Mouse (Mus musculus): ENCODE data around the gene Olfr860.
"Not testable (repeated sequence)": the region's sequence is repeated elsewhere in the genome, so short reads cannot be mapped to it uniquely, and the experiment has no call there.

Gene Olfr860

DNA sequence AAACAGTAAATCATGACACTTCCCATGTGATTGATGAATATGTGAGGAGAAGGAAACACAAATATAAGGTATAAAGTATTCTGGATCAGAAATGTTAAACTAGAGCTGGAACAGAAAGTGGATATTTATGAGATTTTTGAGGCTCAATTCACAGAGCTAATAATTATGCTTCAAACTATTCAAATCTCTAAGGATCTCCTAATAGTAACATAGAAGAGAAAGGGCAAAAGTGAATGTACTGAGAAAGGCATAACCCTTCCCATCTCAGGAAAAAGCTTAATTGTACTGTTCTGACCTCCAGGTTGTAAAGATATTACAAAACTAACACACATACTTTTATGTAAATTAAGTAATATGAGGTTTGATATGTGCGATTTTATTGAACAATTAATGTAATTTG, at the start of gene Olfr860:
Olfr860 (minus strand) TSS at position 101 of the 400 bp plus-strand sequence.
- DNase-seq = no peak

DNA sequence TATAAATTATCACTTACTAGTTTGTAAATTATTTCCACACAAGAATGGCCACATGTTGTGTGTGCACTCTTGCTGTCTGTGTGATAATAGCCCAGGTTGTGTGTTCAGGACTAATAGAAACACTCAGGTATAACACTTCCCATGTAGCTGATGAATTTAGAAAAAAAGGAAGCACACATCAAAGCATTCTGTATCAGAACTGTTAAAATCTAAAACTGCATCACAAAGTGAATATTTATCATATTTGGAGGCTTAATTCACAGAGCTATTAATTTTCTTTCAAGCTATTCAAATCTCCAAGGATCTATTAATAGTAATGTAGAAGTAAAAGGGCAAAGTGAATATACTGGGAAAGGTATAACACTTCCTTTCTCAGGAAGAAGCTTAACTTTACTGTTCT, 38.4 kb upstream of the Olfr860 start, which contains the start of gene Olfr862:
Olfr862 (minus strand) TSS at position 101 of the 400 bp plus-strand sequence.
- DNase-seq = no peak

DNA sequence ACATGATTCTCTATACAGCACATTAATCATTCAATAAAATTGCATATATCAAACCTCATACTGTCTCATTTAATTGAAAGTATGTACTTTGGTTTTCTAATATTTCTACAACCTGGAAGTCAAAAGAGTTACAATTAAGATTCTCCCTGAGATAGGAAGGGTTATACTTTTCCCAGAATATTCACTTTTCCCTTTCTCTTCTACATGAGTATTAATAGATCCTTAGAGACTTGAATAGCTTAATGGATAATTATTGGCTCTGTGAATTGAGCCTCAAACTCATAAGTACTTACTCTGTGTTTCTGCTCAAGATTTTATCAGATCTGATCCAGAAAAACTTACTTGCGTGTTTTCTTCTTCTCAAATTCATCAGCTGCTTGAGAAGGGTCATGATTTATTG, 44.9 kb downstream of the Olfr860 start, which contains the start of gene Olfr859:
Olfr859 (plus strand) TSS at position 301 of the 400 bp plus-strand sequence.
- DNase-seq = not testable (repeated sequence)

DNA sequence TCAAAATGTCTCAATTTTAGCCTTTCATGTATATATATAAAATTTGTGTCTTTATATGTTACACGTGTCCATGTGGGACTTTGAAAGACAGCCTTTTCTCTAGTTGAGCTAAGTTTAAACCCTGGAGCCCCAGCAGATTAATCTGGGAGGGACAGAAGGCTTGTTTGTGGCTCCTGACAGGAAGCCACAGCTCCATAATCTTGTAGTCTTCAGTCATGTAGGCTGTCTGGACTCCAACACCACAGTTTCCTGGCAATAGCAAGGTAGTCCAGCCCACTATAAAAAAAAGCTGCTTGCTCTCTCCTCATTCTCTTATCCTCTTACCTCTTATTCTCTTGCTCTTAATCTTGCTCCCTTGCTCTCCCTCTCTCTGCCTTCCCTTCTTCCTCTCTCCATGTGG, 46.5 kb downstream of the Olfr860 start:
- no peak for DNase-seq

Measured in kidney, postnatal 25 days (tissue).